Mouse (Mus musculus) myocyte (in vitro differentiated cells): Measurements from ENCODE around the gene Micu2. TPM values are rescaled to one million over a fixed set of nuclear protein-coding genes. Genes with fewer than 3 reads are reported as not detected.
"Not testable (repeated sequence)": the region's sequence is repeated elsewhere in the genome, so short reads cannot be mapped to it uniquely, and the experiment has no call there.

Experiments used
- H3K27me3 ChIP-seq: one replicate; pipeline ENCODE4 v1.6.1; 2011; ENCODE audit not compliant: control insufficient read depth, insufficient read depth, insufficient read length
- H3K36me3 ChIP-seq: one replicate; pipeline ENCODE4 v1.6.1; 2011; ENCODE audit not compliant: control insufficient read depth, insufficient read depth
- H3K4me2 ChIP-seq: one replicate; pipeline ENCODE4 v1.6.1; 2011; ENCODE audit warnings: low read depth, control low read depth
- H3K4me3 ChIP-seq: one replicate; pipeline ENCODE4 v1.5.1; 2011; ENCODE audit warnings: mild to moderate bottlenecking, control low read depth, moderate library complexity
- H3K79me2 ChIP-seq: one replicate; pipeline ENCODE4 v1.6.1; 2011; ENCODE audit not compliant: control insufficient read depth, insufficient read depth
- H3ac ChIP-seq: one replicate; pipeline ENCODE4 v1.6.1; 2011; ENCODE audit not compliant: control insufficient read depth, insufficient read length
- CEBPB ChIP-seq: IDR thresholded peaks from 2 replicates; pipeline ENCODE4 v1.6.1; 2011; ENCODE audit warnings: mild to moderate bottlenecking, moderate library complexity; ENCODE audit not compliant: poor library complexity, insufficient read depth, severe bottlenecking
- E2F4 ChIP-seq: IDR thresholded peaks from one replicate; pipeline ENCODE4 v1.6.1; 2011; ENCODE audit warnings: mild to moderate bottlenecking, control low read depth, moderate library complexity; ENCODE audit not compliant: insufficient read depth
- MAX ChIP-seq: IDR thresholded peaks from one replicate; pipeline ENCODE4 v1.6.1; 2011; ENCODE audit warnings: low read depth, mild to moderate bottlenecking, control low read depth
- MYOD1 ChIP-seq, 3 experiments: IDR thresholded peaks; one replicate each; pipeline ENCODE4 v1.6.1; 2011; ENCODE audit warnings: control low read depth in 2 of 3, low read depth in 2 of 3, mild to moderate bottlenecking in 2 of 3, moderate library complexity in 1 of 3; ENCODE audit not compliant: insufficient read length in 2 of 3, control insufficient read depth in 1 of 3
- MYOG ChIP-seq, 3 experiments: IDR thresholded peaks; one replicate each; pipeline ENCODE4 v1.6.1; 2011; ENCODE audit warnings: control low read depth in 2 of 3, low read depth in 2 of 3, mild to moderate bottlenecking in 2 of 3; ENCODE audit not compliant: insufficient read length in 2 of 3, control insufficient read depth in 1 of 3, insufficient read depth in 1 of 3
- POLR2A ChIP-seq: IDR thresholded peaks from one replicate; pipeline ENCODE4 v1.6.1; 2011; ENCODE audit warnings: low read depth, mild to moderate bottlenecking, control low read depth, moderate library complexity; ENCODE audit not compliant: insufficient read length
- POLR2AphosphoS2 ChIP-seq: IDR thresholded peaks from one replicate; pipeline ENCODE4 v1.6.1; 2011; ENCODE audit warnings: low read depth, control low read depth; ENCODE audit not compliant: insufficient read length
- REST ChIP-seq: IDR thresholded peaks from one replicate; pipeline ENCODE4 v1.6.1; 2011; ENCODE audit warnings: mild to moderate bottlenecking, control low read depth, moderate library complexity; ENCODE audit not compliant: insufficient read depth, insufficient read length
- SRF ChIP-seq: IDR thresholded peaks from one replicate; pipeline ENCODE4 v1.6.1; 2011; ENCODE audit warnings: low read depth; ENCODE audit not compliant: control insufficient read depth, insufficient read length
- TCF12 ChIP-seq: IDR thresholded peaks from one replicate; pipeline ENCODE4 v1.6.1; 2011; ENCODE audit warnings: mild to moderate bottlenecking, control low read depth; ENCODE audit not compliant: poor library complexity, insufficient read depth, severe bottlenecking
- TCF3 ChIP-seq: IDR thresholded peaks from one replicate; pipeline ENCODE4 v1.6.1; 2011; ENCODE audit warnings: low read depth, control low read depth; ENCODE audit not compliant: insufficient read length
- USF1 ChIP-seq: IDR thresholded peaks from one replicate; pipeline ENCODE4 v1.6.1; 2011; ENCODE audit warnings: low read depth, mild to moderate bottlenecking, control low read depth, moderate library complexity
- polyA plus RNA-seq: library from polyadenylated mRNA; unstranded; fragments of >200 nt; fragmentation: generic; extraction: Trizol; gene quantifications from one replicate; pipeline ENCODE4 v1.2.1, GENCODE M21; 2012; ENCODE audit warnings: missing spikeins

Gene Micu2
- polyA plus RNA-seq, 1 experiment, result 48.2 TPM

DNA sequence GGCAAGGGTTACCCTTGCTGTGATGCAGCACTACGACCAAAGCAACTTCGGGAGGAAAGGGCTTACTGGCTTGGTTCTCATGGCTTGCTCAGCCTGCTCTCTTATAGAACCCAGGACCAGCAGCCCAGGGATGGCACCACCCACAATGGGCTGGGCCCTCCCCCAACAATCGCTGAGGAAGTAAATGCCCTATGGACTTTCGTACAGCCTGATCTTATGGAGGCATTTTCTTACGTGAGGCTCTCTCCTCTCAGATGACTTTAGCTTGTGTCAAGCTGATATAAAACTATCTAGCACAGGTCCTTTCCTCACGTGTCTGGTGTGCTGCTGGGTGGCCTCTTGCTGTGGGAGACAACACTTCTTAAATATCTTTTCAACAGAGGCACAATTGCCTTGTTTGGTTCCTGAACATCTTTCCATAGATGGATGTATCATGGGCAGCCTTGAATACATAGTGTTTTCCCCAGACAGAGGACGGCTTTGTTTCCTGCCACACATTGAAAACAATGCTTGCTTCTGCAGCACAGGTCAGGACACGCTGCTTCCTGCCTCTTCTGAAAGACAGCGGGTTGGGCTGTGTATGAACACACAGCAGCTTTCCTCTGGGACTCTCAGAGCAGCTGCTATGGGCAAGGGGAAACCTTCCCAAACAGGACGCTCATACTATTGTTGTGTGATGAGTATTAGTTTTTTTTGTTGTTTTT is 77.5 kb downstream of the Micu2 start:
- TF ChIP-seq POLR2AphosphoS2 (peak; percentile 14), CEBPB (no peak)
- H3K36me3 ChIP-seq, result peaks cover 38% of the 10 kb centered on the region
- no peaks in the 10 kb centered on the region for H3K79me2 ChIP-seq
- H3K4me2 ChIP-seq, result no peak overlapping the region
- no peak overlapping the region for H3ac ChIP-seq
- H3K27me3 ChIP-seq, result no peaks in the 10 kb centered on the region
- no peak overlapping the region for H3K4me3 ChIP-seq

DNA sequence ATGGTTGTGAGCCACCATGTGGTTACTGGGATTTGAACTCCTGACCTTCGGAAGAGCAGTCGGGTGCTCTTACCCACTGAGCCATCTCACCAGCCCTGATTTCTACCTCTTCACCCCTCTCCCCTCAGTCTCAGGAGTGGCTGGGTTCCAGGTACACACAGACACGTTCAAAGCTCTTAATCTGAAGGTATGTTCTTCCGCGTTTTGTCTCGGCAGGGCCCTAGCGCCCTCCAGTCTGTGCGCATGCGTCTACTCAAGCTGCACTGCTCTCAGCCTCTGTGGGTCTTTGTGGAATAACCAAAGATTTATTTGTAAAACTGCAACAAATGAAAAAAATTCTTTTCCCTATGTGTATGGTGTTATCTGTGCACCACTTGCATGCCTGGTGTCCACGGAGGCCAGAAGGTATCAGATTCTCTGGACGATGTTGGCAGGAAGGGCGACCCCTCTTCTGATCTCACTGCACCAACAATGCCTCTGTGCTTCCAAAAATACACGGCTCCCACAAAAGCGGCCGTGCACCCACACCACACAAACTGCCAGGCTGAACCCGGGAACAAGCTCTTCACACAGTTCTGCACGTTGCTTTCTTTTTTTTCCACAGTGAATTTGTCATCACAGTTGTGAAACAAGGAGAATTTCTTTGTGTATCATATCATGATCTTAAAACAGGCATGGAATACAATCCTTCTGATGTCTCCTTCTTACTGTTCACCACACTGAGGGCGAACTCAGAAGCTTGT is 78.3 kb downstream of the Micu2 start:
- H3ac ChIP-seq, result no peak overlapping the region
- H3K4me3 ChIP-seq, result no peak overlapping the region
- H3K27me3 ChIP-seq, result no peaks in the 10 kb centered on the region
- no peak overlapping the region for H3K4me2 ChIP-seq
- H3K79me2 ChIP-seq, result no peaks in the 10 kb centered on the region
- H3K36me3 ChIP-seq, result peaks cover 39% of the 10 kb centered on the region
- TF ChIP-seq MAX (no peak), MYOG (IDR thresholded peaks at IDR 0.05; ENCODE audit: control insufficient read depth in 1 of 3, insufficient read depth in 1 of 3, insufficient read length in 2 of 3, low read depth in 2 of 3) (no peak), POLR2A (no peak), TCF3 (no peak), SRF (no peak), POLR2AphosphoS2 (no peak), USF1 (no peak), TCF12 (no peak), MYOD1 (IDR thresholded peaks at IDR 0.05; ENCODE audit: control insufficient read depth in 1 of 3, insufficient read length in 2 of 3, low read depth in 2 of 3) (no peak), REST (no peak), E2F4 (no peak), CEBPB (no peak)

DNA sequence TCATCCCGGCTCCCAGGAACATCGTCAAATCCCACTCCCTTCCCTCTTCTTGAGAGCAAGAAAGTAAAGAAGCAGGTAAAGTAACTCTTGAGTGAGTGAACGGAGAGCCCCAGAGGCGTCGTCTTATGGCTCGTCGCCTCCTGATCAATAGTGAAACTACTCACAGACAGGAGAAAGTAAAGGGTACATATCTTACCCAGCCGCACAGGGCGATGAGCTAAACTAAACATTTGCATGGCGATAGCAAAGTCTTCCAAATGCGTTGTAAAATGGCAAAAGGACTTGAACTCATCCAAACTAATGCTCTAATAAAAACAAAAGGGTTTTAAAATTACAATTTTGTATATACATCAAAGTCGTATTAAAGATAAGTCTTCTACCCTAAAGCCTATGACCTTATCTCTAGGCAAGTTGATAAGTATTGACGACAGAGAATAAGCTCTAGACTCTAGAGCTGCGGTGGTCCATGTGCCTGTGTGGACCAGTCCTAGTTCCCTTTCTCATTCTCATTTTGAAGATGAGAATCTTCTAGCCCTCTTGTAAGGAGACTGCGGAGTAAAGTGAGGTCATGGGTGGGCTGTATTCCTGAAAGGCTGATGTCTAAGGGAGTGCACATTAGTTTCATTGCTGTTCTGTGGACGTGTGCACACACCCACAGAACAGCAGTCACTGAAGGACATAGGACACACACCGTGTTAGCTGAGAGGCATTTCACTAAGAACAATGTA is 79.8 kb downstream of the Micu2 start:
- Histone ChIP-seq H3K4me3 (no peak overlapping the region), H3ac (no peak overlapping the region), H3K79me2 (no peaks in the 10 kb centered on the region), H3K36me3 (peaks cover 32% of the 10 kb centered on the region), H3K4me2 (no peak overlapping the region), H3K27me3 (no peaks in the 10 kb centered on the region)
- TF ChIP-seq MAX (no peak), SRF (no peak), MYOG (IDR thresholded peaks at IDR 0.05; ENCODE audit: control insufficient read depth in 1 of 3, insufficient read depth in 1 of 3, insufficient read length in 2 of 3, low read depth in 2 of 3) (no peak), TCF12 (no peak), POLR2A (no peak), USF1 (no peak), E2F4 (no peak), REST (no peak), TCF3 (no peak), CEBPB (no peak), MYOD1 (IDR thresholded peaks at IDR 0.05; ENCODE audit: control insufficient read depth in 1 of 3, insufficient read length in 2 of 3, low read depth in 2 of 3) (no peak), POLR2AphosphoS2 (no peak)

DNA sequence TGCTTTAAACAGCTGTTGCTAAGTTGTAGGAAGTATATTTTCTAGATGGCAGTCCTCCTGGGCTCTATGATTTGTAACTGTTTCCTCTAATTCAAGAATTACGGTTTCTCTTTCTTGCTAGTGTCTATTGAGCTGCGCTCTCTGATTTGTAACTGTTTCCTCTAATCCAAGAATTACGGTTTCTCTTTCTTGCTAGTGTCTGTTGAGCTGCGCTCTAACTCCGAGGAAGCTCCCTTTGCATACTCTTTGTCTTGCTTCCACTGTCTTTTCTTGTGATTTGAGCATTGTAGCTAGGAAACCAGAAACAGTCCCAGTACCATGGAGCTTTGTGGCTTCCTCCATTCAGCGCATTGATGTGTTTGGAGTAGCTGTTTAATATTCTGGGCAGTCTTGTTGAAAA is 83.7 kb downstream of the Micu2 start:
- H3K36me3 ChIP-seq, result peaks cover 17% of the 10 kb centered on the region
- no peaks in the 10 kb centered on the region for H3K79me2 ChIP-seq
- H3K27me3 ChIP-seq, result no peaks in the 10 kb centered on the region
- no peak overlapping the region for H3ac ChIP-seq
- TF ChIP-seq TCF3 (no peak), REST (no peak), USF1 (no peak), POLR2A (no peak), TCF12 (no peak), CEBPB (no peak), MYOG (IDR thresholded peaks at IDR 0.05; ENCODE audit: control insufficient read depth in 1 of 3, insufficient read depth in 1 of 3, insufficient read length in 2 of 3, low read depth in 2 of 3) (no peak), E2F4 (no peak), POLR2AphosphoS2 (no peak), SRF (no peak), MYOD1 (IDR thresholded peaks at IDR 0.05; ENCODE audit: control insufficient read depth in 1 of 3, insufficient read length in 2 of 3, low read depth in 2 of 3) (no peak), MAX (no peak)
- H3K4me2 ChIP-seq, result no peak overlapping the region
- no peak overlapping the region for H3K4me3 ChIP-seq

DNA sequence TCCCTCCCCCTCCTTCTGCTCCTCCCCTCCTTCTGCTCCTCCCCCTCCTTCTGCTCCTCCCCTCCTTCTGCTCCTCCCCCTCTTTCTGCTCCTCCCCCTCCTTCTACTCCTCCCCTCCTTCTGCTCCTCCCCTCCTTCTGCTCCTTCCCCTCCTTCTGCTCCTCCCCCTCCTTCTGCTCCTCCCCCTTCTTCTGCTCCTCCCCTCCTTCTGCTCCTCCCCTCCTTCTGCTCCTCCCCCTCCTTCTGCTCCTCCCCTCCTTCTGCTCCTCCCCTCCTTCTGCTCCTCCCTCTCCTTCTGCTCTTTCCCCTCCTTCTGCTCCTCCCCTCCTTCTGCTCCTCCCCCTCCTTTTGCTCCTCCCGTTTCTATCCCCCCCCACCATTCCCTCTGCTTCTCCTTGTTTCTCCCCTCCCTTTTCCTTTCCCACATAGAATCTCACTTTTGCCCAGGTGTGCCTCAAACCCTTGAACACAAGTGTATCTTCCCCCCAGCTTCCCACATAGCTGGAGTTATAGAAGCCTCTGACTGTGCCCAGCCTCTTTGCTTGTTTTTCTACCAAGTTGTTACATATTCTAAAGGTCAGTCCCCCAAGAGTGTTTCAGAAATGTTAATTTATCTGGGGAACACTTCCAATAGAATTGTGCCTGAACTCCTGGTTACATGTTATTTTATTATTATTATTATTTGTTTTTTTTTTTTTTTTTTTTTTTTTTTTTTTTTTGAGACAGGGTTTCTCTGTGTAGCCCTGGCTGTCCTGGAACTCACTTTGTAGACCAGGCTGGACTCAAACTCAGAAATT is 86.7 kb downstream of the Micu2 start:
- not testable (repeated sequence) for H3K4me3 ChIP-seq, H3K4me2 ChIP-seq, H3K79me2 ChIP-seq, H3ac ChIP-seq, H3K36me3 ChIP-seq, H3K27me3 ChIP-seq

DNA sequence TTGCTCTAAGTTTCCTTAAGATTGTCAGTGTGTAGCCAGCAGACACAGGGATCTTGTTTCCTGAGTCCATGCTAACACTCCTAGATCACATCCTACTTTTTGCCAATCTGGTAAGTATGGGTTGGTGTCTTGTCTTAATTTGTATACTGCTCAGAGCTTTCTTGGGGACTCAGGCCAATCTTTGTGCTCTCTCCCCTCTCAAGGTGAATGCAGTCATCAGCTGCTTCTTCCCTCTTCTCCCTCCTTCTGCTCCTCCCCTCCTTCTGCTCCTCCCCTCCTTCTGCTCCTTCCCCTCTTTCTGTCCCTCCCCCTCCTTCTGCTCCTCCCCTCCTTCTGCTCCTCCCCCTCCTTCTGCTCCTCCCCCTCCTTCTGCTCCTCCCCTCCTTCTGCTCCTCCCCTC is 87.3 kb downstream of the Micu2 start:
- not testable (repeated sequence) for H3K4me3 ChIP-seq, H3K27me3 ChIP-seq, H3K79me2 ChIP-seq, H3ac ChIP-seq, H3K36me3 ChIP-seq, H3K4me2 ChIP-seq
